Mouse (Mus musculus) spleen, adult 18-20 months (tissue): ENCODE data around the gene Rnf8.

Experiments used
- DNase-seq, 2 experiments: peaks; one replicate each; pipeline ENCODE4 v3.0.0; 2022; ENCODE audit warnings: mixed read lengths in 2 of 2

Gene Rnf8

DNA sequence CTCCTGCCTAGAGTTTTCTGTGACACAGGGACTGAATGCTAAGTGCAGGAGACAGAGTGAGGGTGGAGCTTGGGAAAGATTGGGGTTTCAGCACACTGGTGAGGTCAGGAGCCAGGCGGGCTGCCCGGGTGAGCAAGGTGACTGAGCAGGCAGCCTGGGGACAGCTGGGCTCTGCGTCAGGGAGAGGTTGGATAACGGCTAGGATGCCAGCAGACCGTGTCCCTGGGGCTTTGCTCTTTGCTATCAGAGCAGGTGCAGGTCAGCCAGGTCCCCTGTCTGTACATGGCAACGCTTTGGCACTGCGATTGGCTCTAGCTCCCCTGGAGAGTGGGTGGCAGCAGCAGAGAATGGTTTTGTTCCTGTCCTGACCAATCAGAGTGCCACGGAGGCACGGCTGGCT is 12.7 kb downstream of the Rnf8 start:
- no peak for DNase-seq

DNA sequence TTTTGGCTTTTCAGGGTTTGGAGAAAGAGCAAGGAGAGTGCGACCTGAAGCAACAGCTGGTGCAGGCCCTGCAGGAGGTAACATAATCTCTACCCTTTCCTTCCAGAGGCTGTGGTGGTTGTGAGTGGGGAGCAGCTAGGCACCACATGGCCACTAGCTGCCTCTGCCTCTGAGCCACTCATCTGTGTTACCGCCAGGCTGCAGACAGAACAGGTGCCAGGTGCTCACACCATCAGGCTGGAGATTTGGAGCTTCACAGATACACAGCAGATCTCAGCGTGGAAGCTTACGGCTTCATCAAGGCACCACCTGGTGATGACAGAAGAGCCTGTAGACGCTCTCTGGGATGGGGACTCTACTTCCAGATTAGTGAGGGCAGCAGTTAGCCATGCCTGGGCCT is 14.4 kb downstream of the Rnf8 start:
- DNase-seq: no peak

DNA sequence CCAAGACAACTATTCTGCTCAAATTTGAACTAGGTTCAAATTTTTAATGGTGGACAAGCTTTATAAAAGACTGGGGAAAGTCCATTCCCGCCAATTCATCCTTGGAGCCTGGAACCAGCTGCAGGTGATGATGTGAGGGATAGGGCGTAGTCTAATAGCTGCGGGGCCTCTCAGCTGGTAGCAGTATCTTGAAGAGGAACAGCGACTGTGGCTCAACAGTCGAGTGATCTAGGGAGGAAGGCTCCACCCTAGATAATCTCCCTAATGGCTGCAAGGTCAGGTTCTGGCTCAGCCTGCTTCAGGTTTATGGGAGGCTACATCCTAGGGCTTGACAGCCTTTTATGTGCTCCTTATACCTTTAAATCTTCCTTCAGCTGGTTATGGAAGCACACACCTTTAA is 15.0 kb downstream of the Rnf8 start:
- no peak for DNase-seq

DNA sequence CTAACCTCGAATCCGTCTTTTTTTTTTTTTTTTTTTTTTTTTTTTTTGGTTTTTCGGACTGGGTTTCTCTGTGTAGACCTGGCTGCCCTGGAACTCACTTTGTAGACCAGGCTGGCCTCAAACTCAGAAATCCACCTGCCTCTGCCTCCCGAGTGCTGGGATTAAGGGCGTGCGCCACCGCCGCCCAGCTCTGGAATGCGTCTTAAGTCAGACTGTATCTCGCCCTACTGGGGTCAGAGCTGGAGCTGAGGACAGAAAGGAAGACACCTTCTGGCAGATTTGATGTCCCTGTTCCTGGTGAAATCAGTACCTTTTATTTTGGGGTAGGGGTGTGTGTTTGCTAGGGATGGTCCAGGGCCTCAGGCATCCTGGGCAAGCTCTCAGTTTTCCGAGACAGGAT is 17.7 kb downstream of the Rnf8 start:
- DNase-seq: no peak

DNA sequence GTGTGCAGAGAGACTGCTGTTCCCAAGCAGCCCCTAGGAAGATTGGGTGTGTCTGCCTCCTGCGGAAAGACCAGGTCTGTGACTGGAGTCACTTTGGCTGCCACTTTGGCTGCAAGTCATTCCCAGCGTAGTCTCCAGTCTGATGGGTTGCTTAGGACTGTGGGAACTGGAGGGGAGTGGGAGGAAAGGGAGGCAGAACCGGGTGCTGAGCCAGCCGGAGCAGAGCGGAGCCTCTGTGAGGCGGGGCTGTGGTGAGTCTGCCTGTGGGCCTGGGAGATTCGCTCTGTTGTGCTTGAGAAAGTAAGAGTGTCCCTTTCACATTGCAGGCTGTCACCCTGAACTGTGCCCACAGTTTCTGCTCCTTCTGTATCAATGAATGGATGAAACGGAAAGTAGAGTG is 20.9 kb downstream of the Rnf8 start:
- DNase-seq: no peak

DNA sequence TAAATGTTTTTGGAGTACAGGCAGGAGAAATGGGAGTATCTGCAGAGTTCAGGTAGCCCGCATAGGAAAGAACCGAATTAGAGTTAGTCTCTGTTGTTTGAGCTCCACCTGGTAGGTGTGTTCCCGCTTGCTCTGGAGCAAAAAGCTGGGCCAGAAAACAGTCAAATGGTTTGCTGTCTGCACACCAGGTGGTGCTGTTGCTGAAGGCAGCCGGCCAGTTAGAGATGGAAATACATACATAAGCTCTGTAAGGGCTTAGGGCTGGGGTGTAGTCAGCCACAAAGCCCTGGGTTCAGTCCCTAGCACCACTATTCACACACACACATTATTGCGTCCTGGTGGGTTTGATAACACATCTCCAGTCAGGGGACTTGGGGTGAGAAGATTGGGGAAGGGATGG is 21.5 kb downstream of the Rnf8 start:
- DNase-seq: peak in 1 of 2 experiments; percentile 14

DNA sequence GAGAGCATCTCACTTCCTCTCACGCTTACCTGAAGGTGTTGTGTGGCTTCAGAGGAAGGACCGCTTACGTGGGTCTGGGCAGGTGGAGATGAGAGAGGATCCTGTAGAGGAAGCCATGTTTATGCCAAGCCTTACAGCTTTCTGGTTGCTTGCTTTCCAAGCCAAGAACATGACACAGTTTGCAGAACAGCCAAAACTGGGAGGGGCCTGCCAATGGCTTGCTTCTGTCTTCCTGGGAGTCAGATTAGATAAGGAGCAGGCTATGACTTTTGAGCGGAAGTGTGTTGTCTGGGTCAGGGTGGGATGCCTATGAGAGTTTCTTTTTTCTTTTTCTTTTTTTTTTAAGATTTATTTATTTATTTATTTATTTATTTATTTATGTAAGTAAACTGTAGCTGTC is 22.8 kb downstream of the Rnf8 start:
- DNase-seq: no peak

DNA sequence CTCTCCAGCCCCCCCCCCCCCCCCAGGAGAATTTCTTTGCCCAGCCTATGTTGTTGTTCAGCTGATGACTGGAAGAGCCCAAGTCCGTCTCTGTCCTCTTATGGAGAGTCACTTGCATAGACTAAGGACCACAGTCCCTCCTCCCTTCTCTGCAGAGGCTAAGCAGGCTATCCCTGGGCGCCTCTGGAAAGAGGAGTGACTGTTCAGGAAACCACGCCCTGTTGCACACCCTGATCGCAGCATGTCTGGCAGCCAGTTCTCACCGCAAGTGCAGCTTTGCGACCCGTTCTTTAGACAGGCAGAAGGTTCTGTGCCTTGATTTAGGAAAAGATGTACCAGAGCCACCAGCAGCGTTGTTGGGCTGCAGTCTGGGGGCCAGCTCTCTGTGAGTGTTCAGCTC is 23.3 kb downstream of the Rnf8 start:
- peak in 1 of 2 experiments; percentile 17 for DNase-seq

DNA sequence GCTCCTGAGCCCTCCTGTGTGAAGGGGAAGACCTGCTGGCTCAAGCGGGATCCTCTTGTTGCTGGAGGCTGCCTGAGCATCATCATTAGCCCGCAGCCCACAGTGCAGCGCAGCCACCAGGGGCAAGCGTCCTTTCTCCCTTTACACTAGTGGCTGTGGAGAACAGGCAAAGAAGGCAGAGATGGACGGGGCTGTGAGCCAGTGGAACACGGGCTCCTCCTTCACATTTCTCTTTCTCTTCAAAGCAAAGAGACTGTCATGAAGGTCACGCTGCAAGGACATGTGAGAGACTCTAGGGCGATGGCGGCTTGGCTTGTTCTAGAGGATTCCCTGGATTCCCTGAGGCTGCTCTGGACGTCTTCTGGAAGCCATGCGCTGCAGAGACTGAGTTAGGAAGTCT is 26.4 kb downstream of the Rnf8 start:
- DNase-seq: no peak

DNA sequence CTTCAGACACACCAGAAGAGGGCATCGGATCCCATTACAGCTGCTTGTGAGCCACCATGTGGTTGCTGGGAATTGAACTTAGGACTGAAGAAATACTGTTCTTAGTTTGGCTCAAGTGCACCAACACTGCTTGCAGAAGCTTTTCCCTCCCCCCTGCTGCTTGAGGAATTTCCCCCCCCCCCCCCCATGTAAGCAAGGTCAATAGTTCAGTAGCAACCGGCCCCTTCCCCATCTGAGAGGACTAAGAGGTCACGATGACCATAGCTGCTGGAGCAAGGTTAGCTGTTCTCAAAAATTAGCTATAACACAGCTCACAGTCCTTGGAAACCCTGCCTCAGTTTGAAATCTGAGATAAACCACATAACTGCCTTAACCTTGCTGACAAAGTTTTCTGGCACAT is 27.6 kb downstream of the Rnf8 start:
- DNase-seq: no peak

DNA sequence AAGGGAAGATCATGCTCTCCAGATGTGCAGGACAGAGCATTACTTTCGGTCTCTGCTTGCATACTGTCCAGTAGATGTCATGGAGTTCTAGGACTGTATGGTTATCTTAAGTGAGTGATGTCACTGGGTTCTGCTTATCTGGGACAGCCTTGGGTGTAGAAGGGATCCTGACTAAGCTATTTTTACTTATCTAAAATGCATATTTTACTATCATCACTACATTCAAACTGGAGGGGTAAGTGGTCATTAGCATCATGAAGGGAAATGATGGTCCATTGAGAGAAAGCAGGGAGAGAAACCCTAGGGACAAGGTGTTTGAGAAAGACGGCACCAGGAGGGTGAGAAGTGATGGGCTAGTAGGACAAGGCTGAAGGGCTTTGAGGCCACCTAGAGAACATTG is 43.7 kb downstream of the Rnf8 start:
- DNase-seq: no peak

DNA sequence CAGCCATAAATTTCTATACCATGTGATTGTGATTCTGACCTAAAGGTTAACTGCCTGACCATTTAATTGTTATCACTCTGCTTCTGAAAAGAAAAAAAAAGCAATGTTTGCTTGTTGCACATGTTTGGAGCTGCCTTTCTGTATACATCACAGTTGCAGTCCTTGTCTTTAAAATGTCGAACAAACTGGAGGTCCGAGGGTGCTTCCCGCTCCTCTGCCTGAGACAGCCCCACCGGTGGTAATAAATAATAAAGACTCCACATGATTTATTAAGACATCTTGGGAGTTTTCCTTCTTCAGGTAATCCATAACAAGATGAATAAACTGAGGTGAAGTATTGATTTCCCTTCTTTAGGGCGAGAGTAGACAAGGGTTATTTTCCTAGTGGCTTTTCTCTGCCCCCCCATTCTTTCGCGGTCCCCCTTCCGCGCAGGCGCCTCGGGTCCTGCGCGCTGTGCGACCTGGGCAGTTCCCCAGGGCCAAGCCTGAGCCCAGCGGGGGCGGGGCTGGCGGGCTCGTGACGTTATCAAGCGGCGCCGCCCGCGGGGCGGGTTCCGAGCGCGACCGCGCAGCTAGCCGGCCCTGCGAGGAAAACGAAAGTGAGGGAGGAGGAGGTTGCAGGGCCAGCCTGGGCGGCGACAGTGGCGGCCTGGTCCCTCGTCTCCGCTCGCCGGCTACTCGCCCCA is 45.6 kb downstream of the Rnf8 start, which contains the start of gene Cmtr1:
Gene Cmtr1, plus strand, starts transcription at position 520 of the 686 bp plus-strand sequence.
- DNase-seq: peak; percentile 96 to 98

DNA sequence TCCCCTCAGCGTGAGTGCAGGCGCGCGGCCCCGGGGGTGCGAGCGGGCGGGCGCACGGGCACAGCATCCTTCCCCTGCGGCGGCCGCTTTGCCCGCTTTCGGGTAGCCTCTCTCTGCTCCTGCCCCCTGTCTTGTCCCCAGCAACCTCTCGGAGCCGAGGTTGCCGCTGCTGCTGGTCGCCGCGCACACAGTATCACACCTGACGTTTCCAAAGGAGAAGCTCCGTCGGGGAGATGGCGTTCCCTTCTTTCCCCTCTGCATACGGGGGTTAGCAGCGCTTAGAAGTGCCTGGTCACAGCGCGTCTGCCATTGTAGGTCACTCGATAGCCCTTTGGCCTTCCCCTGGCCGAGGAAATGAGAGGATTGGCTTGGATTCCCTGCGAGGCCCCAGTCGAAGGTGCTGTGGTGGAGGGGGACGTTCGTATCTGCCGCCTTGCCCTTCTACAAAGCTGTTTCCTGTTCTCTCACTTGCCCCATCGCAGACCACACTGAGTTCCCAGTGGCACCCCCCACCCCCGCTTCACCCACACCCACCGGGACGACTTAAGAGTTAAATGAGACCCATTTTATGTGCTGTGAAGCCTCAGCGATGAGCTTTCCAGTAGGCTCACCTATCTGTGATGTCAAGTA is 46.3 kb downstream of the Rnf8 start:
- DNase-seq: no peak

DNA sequence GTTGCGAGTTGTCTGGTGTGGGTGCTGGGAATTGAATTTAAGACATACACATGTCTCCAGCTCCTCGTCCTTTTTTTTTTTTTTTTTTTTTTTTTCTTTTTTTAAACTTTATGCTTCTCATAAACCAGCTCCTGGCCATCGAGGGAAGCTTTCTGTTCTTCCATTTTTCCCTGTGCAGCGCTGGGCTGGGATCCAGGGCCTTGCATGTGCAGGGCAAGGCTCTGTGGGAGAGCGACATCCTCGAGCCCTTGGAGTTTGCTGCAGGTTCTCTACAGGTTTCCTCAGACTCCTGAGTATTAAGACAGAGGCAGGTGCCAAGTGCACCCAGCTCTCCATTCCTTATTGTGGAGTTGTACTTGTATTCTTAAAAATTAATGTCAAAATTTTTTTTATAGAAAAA is 47.6 kb downstream of the Rnf8 start:
- DNase-seq: no peak

DNA sequence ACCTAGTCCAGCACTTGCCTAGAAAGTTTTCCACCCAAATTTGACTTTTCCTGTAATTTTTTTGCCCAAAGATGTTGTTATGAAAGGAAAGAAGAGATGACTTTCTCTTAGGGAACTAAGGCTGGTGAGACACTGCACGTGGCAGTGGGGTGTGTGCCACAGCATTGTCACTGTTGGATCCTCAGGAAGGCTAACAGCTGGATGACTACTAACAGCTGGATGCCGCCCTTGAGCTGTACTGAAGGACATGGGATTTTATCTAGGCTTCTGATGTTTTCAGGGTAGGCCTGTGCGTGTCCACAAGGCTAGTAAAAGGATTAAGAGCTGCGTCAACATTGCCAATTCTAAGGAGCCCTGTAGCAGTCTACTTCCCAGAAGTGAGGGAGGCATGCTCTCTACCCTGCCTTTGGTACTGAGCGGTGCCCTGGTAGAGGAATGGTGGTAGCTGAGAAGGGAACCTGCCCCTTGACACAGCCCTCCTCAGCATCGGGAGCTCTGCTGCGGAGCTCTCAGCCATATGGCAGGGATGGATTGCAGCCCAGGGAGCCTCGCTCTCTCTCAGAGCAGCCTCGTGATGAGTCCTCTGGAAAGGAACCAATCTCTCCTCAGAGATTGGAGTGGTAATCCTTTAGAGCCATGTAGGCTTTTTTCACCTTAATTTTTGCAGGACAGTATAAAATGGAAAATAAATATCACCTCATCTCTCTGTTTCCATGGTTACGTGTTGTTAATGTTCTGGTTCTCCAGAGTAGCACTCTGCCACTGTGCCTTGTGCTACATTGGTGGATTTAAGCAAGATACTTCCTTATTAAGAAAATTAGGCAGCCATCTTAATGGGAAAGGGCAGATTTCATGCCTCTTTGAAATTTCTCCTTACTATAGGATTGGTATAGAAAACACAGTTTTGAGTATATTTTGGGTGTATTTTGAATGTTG is 53.7 kb downstream of the Rnf8 start:
- DNase-seq: no peak

DNA sequence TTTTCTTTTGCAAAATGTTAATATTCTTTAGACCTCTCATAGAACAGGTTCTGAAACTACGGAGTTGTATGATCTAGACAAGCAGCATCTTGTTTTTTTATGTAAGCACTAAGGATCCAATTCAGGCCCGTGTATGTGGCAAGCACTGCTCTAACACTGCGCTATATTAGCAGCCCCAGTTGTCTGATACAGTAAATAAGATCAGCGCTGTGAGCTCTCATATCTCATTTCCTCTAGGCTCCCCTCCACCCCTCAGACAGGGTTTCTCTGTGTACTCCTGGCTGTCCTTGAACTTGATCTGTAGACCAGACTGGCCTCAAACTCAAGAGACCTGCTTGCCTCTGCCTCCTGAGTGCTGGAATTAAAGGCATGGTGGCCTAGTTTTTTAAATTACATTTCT is 54.4 kb downstream of the Rnf8 start:
- no peak for DNase-seq

DNA sequence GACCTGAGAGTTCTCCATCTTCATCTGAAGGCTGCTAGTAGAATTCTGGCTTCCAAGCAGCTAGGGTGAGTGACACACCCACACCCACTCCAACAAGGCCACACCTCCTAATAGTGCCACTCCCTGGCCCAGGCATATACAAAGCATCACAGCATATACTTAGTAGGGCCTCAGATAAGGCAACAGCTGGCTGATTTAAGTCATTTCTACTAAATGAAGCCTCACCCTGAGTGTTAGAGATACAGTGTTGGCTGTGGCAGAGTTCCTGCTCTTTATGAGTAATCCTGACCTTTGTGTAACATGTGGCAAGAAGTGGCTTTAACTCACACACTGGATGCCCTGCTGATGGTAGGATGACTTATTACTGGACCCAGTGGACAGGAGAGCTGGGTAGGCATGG is 55.3 kb downstream of the Rnf8 start:
- no peak for DNase-seq

DNA sequence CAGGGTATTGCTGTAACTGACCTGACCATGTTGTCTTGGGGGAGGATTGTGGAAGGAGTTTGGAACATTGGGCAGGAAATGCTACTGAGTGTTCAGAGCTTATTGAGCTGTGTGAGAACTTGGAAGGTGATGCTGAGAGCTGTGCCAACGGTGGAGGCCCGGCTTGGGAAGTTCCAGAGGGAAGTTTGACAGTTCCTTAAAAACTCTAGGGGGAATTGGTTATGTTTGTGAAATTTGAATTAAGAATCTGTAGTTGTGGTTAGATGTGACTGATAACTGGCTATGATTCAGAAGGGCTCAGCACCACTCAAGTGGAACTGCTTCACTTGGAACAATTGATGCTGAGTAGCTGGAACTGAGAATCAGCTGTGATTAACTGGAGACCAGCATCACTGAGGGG is 56.4 kb downstream of the Rnf8 start:
- no peak for DNase-seq

DNA sequence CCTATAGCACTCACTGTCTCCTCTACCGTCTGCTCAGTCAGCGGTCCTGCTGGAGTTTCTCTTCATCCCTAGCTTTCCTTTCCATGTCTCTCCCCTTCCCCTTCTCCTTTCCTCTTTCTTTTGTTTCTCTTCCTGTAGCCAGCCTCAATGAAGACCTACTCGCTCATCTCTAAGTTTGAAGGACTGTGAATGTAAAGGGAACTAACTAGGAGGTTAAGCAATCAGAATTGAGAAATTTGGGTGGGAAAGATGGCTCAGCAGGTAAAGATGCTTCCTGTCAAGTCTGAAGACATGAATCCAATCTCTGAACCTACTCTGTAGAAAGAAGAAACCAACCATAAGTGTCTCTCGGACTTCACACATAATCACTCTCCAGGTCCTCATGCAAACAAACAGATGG is 58.7 kb downstream of the Rnf8 start:
- DNase-seq: no peak

DNA sequence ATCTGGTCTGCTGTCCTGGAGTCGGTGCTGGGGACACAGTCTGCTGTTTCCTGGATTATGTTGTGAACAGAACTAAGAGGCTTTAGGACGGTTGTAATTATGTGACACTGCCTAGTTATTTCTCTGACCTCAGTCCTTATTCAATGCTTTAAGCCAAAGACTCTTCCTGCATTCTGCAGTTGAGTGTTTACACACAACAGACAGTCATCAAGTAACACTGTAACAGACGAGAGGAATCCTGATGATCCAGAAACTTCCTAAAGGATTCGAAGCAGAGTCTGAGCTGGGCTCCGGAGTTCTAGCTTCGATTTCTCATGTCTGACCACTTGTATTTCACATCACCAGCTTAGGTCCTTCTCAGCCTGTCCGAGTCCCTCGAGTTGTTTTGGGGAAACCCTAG is 63.9 kb downstream of the Rnf8 start:
- no peak for DNase-seq

DNA sequence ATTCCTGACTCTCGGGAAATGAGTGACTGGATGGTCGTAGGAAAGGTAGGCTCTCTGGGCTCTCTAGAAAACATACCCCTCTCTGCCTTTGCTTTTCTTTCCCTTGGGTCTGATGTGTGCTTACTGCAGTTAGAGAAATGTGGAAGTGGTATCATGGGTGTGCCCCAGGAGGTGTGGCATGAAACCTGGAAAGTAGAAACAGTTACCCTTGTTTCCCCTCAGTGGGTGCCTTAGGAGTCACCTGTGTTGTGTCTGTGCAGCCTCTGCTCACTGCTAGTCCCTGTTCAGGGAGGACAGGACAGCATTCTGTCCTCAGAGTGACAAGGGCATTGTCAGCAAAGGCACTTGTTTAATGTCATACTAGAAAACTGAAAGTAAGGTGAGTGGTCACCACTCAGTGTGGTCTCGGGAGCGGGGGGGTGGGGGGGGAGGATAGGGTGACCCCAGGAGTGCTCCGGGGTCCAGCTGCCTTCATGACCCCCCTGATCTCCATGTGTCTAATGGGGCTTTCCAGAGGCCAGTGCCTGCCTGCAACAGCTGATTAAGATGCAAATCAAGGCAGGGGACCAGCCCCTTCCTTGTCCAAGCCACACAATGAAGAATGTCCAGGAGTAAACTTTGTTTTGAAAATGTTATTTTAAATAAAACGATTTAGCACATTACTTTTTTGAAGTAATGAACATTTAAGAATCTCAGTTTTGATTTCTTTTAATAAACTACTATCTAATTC is 64.6 kb downstream of the Rnf8 start:
- DNase-seq: peak in 1 of 2 experiments; percentile 16

DNA sequence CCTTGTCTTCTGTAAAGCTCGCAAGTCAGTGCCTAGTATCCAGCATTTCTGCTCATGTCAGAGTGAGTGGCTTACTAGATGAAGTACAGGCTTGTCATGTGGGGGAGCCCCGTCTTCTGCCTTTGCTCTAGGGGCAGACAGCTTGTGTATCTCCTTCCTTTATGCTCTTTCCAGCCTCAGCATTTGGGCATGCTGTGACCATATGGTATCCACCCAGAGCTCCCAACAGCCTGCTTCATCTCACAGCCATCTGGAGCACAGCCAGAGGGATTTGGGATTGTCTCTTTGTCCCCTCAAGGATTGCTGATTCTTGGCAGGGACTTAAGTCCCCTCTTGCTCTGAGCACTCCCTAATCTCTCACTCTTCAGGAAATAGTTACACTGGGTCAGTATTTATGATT is 65.6 kb downstream of the Rnf8 start:
- no peak for DNase-seq

DNA sequence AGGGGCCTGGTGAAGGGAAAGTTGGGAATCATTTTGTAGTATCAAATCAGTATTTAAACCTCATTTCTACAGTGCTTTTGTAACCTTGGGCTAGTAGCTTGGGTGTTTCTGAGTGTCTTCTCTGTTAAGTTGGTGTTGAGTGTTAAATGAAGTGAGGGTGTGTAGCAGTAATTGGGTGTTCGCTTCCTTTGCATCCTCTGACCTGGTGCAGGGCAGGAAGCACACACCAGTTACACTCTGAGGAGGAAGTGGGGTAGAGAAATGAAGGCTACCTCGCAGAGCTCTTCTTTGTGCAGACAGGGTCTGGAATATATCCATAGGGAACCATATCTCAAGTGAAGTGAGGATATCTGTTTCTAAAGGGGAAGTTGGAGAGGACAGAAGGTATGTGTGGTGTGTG is 66.3 kb downstream of the Rnf8 start:
- no peak for DNase-seq
